Mouse (Mus musculus) liver, embryonic 16.5 days (tissue): ENCODE data around the gene Ifnar1. TPM values are rescaled to one million over a fixed set of nuclear protein-coding genes. Genes with fewer than 3 reads are reported as not detected.

Experiments
- ATAC-seq: fragments of 200-750 bp; cut with Nextera tagmentation; 2 replicates; pipeline ENCODE4 v1.8.0; 2017; ENCODE audit warnings: low read depth, mild to moderate bottlenecking, moderate number of reproducible peaks, moderate library complexity
- H3K27ac ChIP-seq: fragments of 300-500 bp; sonication (generic); 2 replicates; pipeline ENCODE4 v1.5.1; 2014; ENCODE audit warnings: mild to moderate bottlenecking, low read length
- H3K27me3 ChIP-seq: fragments of 300-500 bp; sonication (generic); 2 replicates; pipeline ENCODE4 v1.6.1; 2014; ENCODE audit warnings: low read depth, low read length, mixed read lengths; ENCODE audit not compliant: control insufficient read depth, insufficient read depth
- H3K36me3 ChIP-seq: fragments of 300-500 bp; sonication (generic); 2 replicates; pipeline ENCODE4 v1.6.1; 2014; ENCODE audit warnings: mild to moderate bottlenecking; ENCODE audit not compliant: control insufficient read depth, insufficient read depth
- H3K4me1 ChIP-seq: fragments of 300-500 bp; sonication (generic); 2 replicates; pipeline ENCODE4 v1.6.1; 2014; ENCODE audit warnings: low read depth, low read length, mixed read lengths; ENCODE audit not compliant: control insufficient read depth
- H3K4me2 ChIP-seq: fragments of 300-500 bp; sonication (generic); 2 replicates; pipeline ENCODE4 v1.6.1; 2014; ENCODE audit warnings: low read depth, low read length, mixed read lengths
- H3K4me3 ChIP-seq: fragments of 300-500 bp; sonication (generic); 2 replicates; pipeline ENCODE4 v1.5.1; 2014; ENCODE audit warnings: low read depth, mild to moderate bottlenecking, low read length
- H3K9ac ChIP-seq: fragments of 300-500 bp; sonication (generic); 2 replicates; pipeline ENCODE4 v1.6.1; 2014; ENCODE audit warnings: low read depth, low read length
- H3K9me3 ChIP-seq: fragments of 300-500 bp; sonication (generic); replicated peaks from 2 replicates; pipeline ENCODE4 v1.6.1; 2016; ENCODE audit warnings: low read length; ENCODE audit not compliant: control insufficient read depth
- WGBS: fragments of 180-500 bp; shearing (Covaris S2); extraction: QIAGEN DNeasy Blood & Tissue Kit; methylation state at CpG from one replicate; pipeline ENCODE4 v1.1.7; 2014; ENCODE audit not compliant: insufficient replicate concordance; 5-methylcytosine and 5-hydroxymethylcytosine counted together
- polyA plus RNA-seq: library from polyadenylated mRNA; unstranded; fragments of >200 nt; fragmentation: Nextera tagmentation; extraction: Ambion mirVana; gene quantifications from 2 replicates; pipeline ENCODE4 v1.2.1, GENCODE M21; 2015

Gene Ifnar1
- polyA plus RNA-seq, 1 experiment from 2014 or later: 25.0 TPM

DNA sequence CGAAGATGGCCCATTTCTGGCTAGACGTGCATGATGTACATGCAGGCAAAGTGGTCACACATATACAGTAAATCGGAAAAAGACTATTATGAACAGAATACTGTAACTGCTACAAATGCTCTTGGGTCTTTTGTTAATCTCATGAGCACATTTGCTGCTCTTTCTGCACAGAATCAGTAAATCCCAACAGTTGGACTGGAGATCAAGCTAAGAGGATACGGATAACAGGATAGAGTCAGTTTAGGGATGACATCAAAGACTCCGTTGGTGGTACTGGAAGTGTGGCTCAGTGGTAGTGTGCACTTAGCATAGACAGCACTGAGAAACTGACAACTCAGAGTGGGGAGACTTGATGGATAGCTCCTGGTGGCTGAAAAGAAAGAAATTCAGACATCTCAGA lies 803 bp downstream of the Ifnar1 start:
- ATAC-seq: no peak
- Histone ChIP-seq H3K4me3 (peak overlapping the region; percentile 94), H3K4me2 (peak overlapping the region; percentile 90), H3K27me3 (no peaks in the 10 kb centered on the region), H3K9ac (peak overlapping the region; percentile 99), H3K27ac (peak overlapping the region; percentile 100), H3K4me1 (peaks cover 20% of the 10 kb centered on the region), H3K36me3 (peaks cover 18% of the 10 kb centered on the region), H3K9me3 (no peaks in the 10 kb centered on the region)
- 32% methylated on average over 5 of the region's 5 CpGs for WGBS

DNA sequence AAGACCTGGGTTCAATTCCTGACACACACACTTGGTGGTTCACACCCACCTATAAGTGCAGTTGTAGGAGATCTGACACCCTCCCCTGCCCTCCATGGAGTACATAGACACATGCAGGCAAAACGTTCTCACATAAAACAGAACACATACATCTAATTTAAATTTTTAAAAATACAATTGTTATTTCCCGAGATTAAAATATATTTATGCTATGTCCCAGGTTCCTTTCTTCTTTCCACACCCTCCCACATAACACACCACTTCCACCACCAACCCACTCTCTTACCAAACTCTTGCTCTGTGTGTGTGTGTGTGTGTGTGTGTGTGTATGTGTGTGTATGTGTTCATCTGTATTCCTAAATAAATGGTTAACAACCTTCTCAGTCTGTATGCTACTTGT lies 3.0 kb downstream of the Ifnar1 start:
- 64% methylated on average over 2 of the region's 2 CpGs for WGBS
- ATAC-seq: no peak
- Histone ChIP-seq H3K36me3 (peaks cover 26% of the 10 kb centered on the region), H3K9ac (no peak overlapping the region), H3K4me1 (peaks cover 23% of the 10 kb centered on the region), H3K9me3 (no peaks in the 10 kb centered on the region), H3K27me3 (no peaks in the 10 kb centered on the region), H3K27ac (no peak overlapping the region), H3K4me2 (no peak overlapping the region), H3K4me3 (no peak overlapping the region)

DNA sequence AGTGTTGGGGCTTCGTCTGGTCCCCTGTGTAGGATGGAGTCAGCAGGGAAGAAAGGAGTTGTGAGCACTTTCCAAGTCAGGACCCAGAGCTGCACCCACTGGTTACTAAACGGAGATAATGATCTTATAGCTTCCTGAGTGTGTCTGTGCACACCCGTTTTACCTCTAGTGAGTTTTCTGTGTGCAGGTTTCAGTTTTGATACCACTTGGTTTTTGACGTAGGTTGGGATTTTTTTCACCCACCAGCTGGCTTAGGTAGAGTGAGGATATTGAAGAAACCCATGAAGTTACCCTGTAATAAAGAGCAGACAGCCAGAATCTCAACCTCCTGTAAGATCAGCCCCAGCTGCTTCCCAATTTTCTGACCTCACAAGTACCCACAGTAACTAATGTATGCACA lies 5.9 kb downstream of the Ifnar1 start:
- no peak for ATAC-seq
- Histone ChIP-seq H3K27ac (no peak overlapping the region), H3K4me1 (peaks cover 21% of the 10 kb centered on the region), H3K4me3 (no peak overlapping the region), H3K4me2 (no peak overlapping the region), H3K27me3 (no peaks in the 10 kb centered on the region), H3K9me3 (no peaks in the 10 kb centered on the region), H3K9ac (no peak overlapping the region), H3K36me3 (peaks cover 33% of the 10 kb centered on the region)
- 42% methylated on average over 4 of the region's 4 CpGs for WGBS

DNA sequence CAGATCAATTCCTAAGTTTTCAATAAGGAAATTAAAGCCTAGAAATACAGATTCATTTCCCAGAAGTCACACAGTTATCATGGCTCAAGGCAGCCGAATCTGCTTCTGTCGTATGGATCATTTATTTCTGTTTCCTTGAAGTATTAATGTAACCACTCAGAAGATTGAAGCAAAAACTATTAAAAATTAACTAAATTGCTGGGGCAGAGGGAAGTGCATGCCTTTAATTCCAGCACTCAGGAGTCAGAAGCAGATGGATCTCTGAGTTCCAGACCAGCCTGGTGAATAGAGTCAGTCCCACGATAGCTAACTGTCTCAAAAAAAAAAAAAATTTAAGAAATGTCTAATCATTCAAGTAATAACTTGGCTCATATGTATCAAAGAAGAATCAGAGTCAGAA lies 6.4 kb downstream of the Ifnar1 start:
- Histone ChIP-seq H3K4me1 (peaks cover 15% of the 10 kb centered on the region), H3K9ac (no peak overlapping the region), H3K9me3 (no peaks in the 10 kb centered on the region), H3K36me3 (peaks cover 36% of the 10 kb centered on the region), H3K4me2 (no peak overlapping the region), H3K27ac (no peak overlapping the region), H3K27me3 (no peaks in the 10 kb centered on the region), H3K4me3 (no peak overlapping the region)
- no peak for ATAC-seq
- WGBS: 82% methylated on average over 3 of the region's 3 CpGs

DNA sequence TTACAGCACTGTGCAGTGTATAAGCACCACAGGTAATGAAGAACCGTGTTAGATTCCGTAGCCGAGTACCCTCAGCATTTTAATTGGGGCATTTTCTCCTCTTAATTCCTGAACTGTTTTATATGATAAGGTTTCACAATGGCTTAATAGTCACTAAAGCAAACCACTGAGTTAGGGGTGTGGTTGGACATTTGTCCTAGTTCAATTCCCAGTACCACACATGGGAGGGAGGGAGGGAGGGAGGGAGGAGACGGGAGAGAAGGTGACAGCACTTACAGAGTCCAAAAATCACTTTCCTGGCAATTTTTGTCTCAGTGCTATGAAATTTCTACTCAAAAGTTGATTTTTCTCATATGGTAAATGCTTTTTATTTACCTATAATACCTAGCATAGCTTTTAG lies 10.5 kb downstream of the Ifnar1 start:
- no peak for ATAC-seq
- Histone ChIP-seq H3K27me3 (no peaks in the 10 kb centered on the region), H3K4me1 (peaks cover 3% of the 10 kb centered on the region; the same call in 1 of the 2 replicates), H3K4me3 (no peak overlapping the region), H3K36me3 (peaks cover 52% of the 10 kb centered on the region), H3K27ac (no peak overlapping the region), H3K4me2 (no peak overlapping the region), H3K9me3 (no peaks in the 10 kb centered on the region), H3K9ac (no peak overlapping the region)
- WGBS: 90% methylated on average over 4 of the region's 4 CpGs

DNA sequence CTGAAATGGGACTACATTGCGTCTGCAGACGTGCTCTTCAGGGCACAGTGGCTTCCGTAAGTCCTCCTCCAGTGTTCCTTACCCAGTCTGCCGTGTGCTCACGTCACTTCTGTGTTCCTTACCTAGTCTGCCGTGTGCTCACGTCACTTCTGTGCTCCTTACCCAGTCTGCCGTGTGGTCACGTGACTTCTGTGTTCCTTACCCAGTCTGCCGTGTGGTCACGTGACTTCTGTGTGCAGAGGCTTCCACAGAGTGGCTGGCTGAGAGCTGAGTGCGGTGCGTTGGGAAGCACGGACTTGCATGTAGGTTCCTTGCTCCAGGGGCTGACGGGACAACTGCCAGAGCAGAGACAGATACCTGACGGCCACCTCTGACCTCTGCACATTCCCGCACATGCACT lies 11.2 kb downstream of the Ifnar1 start:
- Histone ChIP-seq H3K27ac (no peak overlapping the region), H3K27me3 (no peaks in the 10 kb centered on the region), H3K4me3 (no peak overlapping the region), H3K9ac (no peak overlapping the region), H3K4me2 (no peak overlapping the region), H3K36me3 (peaks cover 52% of the 10 kb centered on the region), H3K4me1 (no peaks in the 10 kb centered on the region), H3K9me3 (no peaks in the 10 kb centered on the region)
- no peak for ATAC-seq
- 90% methylated on average over 17 of the region's 17 CpGs for WGBS

DNA sequence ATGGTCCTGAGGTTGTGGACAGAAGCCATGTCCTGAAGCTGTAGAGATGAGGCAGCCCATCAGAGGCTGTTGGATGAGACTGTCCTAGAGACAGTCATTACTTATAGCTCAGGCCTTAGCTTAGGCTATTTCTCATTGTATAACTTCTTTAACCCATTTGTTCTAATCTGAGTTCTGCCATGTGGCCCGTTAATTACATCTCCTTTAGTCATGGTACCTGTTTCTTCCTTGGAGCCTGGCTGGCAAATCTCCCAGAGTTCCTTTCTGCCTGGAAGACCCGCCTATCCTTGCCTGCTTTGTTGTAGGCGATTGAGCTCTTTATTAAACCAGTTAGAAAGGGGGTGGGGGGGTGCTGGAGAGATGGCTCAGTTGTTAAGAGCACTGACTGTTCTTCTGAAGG lies 11.7 kb downstream of the Ifnar1 start:
- 90% methylated on average over 3 of the region's 3 CpGs for WGBS
- H3K4me1 ChIP-seq: no peaks in the 10 kb centered on the region
- no peak overlapping the region for H3K9ac ChIP-seq
- peaks cover 55% of the 10 kb centered on the region for H3K36me3 ChIP-seq
- no peaks in the 10 kb centered on the region for H3K27me3 ChIP-seq
- H3K4me3 ChIP-seq: no peak overlapping the region
- H3K4me2 ChIP-seq: no peak overlapping the region
- no peaks in the 10 kb centered on the region for H3K9me3 ChIP-seq
- H3K27ac ChIP-seq: no peak overlapping the region
- ATAC-seq: no peak

DNA sequence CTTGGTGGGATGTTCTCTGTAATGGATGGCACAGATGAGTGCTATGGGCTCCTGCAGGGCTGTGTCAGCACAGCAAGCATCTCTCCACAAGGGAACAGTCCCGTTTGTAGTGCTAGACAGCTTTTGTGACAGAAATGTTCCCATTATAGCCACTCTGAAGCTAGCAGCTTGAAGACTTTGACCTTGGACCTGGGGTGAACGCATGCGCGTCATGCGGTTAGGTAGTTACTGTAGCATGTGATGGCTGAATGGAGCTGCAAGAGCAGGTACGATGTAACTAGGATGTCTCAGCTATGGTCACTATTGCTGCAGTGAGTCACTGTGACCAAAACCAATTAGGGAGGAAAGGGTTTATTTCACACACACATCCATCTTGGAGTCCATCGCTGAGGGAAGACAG lies 13.0 kb downstream of the Ifnar1 start:
- Histone ChIP-seq H3K4me3 (no peak overlapping the region), H3K4me1 (no peaks in the 10 kb centered on the region; the same call in 1 of the 2 replicates), H3K27me3 (no peaks in the 10 kb centered on the region), H3K9me3 (no peaks in the 10 kb centered on the region), H3K9ac (no peak overlapping the region), H3K27ac (no peak overlapping the region), H3K36me3 (peaks cover 57% of the 10 kb centered on the region), H3K4me2 (no peak overlapping the region)
- no peak for ATAC-seq
- 84% methylated on average over 7 of the region's 7 CpGs for WGBS

DNA sequence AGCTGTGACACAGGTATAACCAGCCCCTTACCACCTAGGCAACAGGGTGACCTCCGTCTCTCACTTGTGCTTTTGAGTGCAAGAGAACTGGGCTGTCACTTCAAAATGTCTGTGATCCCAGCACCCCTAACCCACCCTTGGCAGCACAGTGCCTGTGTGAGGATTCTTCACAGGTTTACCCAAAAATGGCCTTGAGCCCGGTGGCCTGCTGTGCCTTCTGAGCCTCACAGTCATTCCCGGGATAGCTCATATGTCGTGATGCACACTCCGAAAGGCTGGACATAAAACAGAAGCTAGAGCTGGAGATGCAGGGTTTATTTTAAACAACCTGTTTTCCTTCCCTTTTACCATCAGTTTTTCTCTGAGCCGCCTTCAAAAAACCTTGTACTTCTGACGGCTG lies 19.7 kb downstream of the Ifnar1 start:
- WGBS: 89% methylated on average over 7 of the region's 7 CpGs

More for the DNA sequence above, 19.7 kb downstream of the Ifnar1 start:
- H3K9ac ChIP-seq: no peak overlapping the region
- peaks cover 5% of the 10 kb centered on the region for H3K4me1 ChIP-seq
- peaks cover 59% of the 10 kb centered on the region for H3K36me3 ChIP-seq
- H3K4me2 ChIP-seq: no peak overlapping the region
- no peaks in the 10 kb centered on the region for H3K27me3 ChIP-seq
- H3K4me3 ChIP-seq: no peak overlapping the region
- H3K9me3 ChIP-seq: no peaks in the 10 kb centered on the region
- H3K27ac ChIP-seq: no peak overlapping the region
- ATAC-seq: no peak
